Mouse (Mus musculus): ENCODE data around the gene Ppa1.
"Not testable (repeated sequence)": the region's sequence is repeated elsewhere in the genome, so short reads cannot be mapped to it uniquely, and the experiment has no call there.

Ppa1 gene

DNA sequence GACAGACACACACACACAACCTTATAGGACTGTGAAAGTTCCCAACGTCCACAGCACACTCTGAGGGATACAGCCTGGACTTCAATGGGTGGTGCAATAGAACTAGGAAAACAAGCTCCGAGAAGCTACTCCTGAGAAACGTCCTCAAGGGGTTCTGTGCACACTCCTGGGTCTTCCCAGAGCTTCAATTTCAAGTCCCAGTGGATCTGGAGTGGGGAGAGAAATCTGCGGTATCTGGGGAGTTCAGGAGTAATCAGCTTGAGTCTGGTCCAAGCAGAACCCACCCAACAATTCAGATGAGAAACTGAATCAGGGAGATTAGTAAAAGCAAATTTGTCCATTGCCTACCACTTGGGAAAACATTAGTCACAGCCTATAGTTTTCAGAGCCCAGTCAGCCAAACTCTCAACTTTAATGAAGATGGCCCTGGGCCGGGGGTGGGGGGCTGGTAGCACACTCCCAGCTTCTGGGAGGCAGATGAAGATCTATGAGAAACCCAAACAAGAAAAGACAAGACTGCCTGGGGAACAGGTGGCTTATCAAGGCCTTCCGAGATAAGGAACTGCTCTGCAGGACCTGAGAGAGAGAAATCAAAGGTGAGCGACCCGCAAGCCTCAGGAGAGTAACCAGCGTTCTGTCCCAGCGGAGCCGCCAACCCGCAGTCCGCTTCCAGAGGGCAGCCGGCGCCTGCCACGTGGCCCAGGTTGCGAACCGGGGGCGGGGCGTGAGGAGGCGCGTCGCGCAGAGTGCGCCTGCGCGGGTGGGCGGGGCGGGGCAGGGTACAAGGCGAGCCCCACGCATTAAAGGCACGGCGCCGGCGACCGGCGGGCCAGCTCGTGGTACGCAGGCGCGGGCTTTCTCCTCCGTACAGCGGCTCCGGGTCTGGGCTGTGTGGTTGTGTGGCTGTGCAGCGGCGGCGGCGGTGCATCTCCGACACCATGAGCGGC lies at the start of gene Ppa1:
TSS of gene Ppa1 (plus strand) at position 763 of the 947 bp plus-strand sequence.
- peak; percentile 91 for DNase-seq (ENCODE audit: low spot score)

DNA sequence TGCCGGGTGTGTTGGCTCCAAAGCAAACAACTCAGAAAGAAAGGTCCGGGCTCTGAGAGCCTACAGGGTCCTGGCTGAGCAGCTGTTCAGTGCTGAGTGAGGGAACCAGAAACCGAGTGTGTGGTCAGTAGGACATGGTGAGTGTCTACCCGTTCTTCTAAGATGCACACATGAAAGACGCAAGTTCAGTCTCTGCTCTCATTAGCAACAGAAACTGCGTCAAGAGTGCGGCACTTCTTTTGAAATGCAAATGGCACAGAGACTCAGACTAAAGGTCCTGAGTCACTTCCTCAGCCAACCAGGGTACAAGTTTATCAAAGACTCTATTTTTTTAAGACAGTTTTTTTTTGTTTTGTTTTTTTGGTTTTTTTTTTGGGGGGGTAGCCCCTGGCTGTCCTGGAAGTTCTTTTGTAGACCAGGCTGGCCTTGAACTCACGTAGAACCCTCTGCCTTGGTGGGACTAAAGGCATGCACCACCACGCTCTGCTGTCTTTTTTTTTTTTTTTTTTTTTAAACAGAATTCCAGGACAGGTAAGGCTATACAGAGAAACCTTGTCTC lies 48.7 kb upstream of the Ppa1 start:
- DNase-seq (ENCODE audit: low spot score), result no peak

DNA sequence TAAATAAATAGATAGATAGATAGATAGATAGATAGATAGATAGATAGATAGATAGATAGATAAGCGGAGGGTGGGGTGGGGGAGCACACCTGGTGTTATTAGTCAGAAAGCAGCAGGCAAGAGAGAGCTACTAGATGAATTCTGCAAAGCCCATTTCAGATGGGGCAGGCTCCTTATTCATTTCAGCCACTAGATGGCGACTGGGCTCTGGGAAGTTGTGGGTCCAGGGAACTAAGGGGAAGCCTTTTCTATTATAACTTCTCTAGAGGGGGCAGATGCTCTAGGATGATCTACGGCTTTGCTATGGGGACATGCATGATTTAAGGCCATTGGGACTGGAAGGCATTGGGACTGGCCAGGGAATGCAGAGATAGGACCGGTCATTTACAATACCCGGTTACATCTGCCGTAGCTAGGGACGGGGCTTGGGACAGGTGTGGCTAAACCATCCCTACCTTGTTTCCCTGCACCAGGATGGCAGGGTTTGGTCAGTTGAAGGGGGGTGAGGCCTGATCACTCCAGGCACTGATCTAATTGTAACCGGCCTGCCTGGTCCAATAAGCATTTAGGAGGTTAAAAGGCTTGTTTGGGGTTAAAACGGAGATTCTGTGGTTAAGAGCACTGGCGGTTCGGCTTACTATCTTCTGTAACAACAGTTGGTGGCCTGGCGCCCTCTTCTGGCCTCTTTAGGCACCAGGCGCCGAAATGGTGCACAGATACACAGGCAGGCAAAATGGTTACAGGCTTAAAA lies 45.9 kb upstream of the Ppa1 start:
- DNase-seq (ENCODE audit: low spot score), result peak; percentile 48

DNA sequence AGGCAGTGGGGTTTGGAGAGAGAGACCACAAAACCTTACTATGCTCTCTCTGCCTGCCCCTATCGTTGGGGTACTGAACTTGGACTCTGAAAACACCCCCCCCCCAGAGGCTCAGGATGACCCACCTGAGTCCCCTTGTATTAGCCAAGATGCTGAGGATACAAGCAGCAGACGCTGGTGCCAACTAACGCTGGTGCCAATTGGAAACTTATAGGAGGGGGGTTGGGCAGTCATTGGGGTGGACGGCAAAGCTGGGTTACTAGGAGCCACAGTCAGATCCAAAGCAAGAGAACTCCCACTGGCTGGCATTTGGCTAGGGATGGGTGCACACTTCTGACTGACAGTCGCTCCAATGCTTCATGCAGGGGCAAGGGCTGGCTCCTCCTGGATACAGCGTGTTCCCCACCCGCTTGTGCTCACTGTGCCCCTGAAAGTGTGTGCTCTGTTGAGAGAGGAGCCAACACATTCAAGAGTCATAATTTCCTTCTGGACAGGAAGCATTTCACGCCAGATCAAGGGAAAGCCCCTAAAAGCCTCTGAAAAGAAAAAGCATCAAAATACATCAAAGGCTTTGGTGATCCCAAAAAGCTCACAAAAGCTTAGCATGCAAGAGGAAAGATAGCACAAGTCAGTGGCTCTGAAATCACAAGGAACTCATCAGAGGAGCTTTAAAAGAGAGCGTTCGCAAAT lies 43.8 kb upstream of the Ppa1 start:
- no peak for DNase-seq (ENCODE audit: low spot score)

DNA sequence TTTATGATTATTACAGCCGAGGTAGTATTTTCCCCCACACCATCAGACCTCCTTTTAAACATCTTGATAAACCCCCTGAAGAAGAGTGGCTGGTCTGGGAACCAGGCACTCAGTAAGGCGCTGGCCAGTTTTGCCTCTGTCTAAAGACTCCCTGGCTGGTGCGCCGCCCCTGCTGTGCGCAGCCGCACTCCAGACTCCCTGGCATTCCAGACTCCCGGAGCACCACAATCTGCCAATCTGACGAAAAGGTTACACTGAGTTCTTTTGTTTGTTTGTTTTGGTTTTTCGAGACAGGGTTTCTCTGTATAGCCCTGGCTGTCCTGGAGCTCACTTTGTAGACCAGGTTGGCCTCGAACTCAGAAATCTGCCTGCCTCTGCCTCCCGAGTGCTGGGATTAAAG lies 43.0 kb upstream of the Ppa1 start:
- DNase-seq (ENCODE audit: low spot score), result not testable (repeated sequence)

DNA sequence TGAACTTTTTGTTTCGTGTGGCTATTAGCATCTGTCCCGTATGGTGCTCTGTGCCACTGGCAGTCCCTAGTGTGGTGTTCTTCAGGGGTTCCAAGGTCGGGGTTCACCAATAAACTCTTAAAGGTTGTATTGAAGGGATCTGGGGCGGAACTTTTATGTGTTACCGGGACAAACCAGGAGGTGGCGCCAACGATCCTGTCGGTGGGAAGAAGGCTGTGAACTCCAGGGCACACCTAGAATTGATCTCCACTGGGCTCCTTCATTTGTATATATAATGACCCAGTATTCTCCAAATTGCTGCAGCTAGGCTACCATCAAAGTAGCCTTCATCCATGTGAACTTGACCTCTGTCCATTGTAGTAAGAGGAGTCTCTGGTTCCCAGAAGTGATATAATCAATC lies 42.5 kb upstream of the Ppa1 start:
- DNase-seq (ENCODE audit: low spot score), result peak; percentile 76

DNA sequence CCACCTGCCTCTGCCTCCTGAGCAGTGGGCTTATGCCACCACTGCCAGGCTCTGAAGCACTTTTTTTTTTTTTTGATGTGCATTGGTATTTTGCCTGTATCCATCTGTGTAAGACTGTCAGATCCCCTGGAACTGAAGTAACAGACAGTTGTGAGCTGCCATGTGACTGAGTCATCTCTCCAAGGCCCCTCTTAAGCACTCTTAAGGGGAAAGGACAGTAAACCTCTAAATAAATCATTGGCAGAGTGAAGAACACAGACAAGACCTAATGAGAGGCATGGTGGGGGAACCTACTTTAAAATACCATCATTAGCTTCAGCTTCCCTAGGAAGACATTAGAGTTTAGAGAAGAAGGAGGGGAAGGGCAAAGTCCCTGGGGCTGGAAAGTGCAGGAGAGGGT lies 40.1 kb upstream of the Ppa1 start:
- DNase-seq (ENCODE audit: low spot score), result no peak

DNA sequence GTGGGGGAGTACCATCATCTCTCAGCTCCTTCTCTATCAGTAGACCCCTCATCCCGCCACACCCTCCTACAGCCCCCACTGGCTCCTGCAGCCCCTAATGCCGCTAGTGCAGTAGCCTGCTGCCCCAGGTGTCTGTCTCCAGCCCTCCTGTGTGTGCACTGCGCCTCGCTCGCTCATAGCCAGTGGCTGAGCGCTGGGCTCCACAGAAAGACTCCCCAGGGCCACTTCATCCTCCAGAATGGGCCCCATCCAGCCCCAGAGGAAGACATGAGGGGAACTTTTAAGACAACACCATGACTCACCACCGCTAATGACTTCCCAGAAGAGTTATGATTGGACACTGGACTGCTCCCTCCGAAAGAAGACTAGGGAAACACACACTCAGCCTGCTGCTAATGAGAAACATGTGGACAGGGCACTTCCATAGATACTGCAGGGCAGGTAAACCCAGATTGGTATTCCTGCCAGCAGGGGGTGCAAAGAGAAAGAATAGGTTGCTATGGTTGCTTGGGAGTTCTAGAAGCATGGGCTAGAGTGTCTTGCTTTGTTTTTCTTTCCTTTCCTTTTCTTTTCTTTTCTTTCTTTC lies 37.6 kb upstream of the Ppa1 start:
- peak; percentile 41 for DNase-seq (ENCODE audit: low spot score)

DNA sequence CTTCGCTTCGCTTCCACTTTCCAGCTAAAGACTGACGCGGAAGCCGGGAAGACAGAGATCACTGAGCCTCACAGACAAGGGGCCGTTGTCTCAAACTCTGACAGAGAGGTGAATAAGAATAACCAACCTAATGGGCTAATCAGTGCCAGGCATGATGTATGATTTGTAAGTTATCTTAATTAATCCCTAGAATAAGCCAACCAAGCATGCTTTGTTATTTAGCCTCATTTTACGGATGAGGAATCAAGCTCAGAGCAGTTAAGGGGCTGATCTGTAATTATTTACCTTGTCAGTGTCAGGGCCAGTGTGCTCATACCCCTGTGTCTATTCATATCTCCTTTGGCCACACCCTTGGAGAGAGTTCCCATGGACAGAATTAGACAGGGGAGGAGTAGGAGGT lies 34.0 kb upstream of the Ppa1 start:
- no peak for DNase-seq (ENCODE audit: low spot score)

DNA sequence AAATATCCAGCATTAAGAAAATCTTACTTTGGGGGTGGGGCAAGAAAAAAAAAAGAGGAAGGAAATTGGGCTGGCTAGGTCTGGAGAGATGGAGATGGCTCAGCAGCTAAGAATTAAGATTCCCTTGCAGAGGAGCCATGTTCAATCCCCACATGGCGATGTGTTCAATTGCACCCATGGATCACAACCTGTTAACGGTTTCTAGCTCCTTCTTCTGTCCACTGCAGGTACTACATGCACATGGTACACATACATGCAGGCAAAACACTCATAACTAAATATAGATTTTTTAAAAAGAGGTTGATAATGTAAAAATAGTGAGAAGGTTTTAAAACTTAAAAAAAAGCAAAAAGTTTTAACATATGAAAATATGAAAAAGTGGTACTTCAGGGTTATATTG lies 29.8 kb upstream of the Ppa1 start:
- no peak for DNase-seq (ENCODE audit: low spot score)

DNA sequence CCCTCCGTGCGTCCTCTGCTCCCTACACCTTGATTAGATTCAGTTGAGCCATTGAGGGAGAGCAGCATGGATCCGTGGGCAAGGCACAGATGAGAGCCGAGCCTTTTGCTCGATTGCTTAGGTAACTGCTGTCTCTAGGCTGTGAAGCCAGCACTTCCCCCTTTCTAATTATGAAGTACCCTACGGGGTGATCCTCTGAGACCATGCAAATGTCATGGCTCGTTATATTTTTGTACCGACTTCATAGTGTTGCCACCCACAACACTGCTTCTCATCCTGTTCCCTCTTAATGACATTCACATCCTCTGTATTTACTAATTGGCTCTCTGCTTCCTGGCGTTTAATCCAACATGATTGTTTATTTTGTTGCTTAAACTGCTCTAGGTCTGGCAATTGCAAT lies 26.7 kb upstream of the Ppa1 start:
- DNase-seq (ENCODE audit: low spot score), result no peak

DNA sequence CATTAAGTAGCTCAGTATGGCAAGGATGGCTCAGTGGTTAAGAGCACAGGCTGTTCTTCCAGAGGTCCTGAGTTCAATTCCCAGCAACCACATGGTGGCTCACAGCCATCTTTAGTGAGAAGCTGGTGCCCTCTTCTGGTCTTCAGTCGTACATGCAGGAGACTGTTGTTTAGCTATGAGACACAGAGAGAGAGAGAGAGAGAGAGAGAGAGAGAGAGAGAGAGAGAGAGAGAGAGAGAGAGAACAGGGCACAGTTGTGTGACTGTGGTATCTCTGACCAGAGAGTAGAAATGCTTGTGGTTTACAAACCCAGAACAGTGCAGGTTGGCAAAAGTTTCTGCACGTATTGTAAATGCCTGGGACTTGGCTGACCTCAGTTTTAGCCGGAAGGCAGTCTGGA lies 24.5 kb upstream of the Ppa1 start:
- not testable (repeated sequence) for DNase-seq (ENCODE audit: low spot score)

DNA sequence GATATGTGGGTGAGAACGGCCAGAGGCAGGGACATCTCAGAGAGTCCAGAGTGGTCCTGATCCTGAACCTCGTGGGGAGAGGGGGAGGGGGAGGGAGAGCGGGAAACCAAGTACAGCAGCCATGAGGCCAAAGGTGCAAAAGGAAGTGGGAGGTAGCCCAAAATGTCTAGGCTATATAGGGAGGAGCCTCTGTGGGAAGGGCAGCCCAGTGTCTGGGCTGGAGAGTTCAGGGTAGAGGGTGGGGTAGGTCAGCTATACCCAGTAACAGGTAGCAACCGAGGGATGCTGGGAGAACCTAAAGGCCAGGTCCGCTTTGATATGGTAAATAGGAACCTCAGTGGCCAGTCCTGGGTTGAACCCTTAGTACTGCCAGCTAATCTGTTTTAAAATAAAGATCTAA lies 23.6 kb upstream of the Ppa1 start:
- no peak for DNase-seq (ENCODE audit: low spot score)

DNA sequence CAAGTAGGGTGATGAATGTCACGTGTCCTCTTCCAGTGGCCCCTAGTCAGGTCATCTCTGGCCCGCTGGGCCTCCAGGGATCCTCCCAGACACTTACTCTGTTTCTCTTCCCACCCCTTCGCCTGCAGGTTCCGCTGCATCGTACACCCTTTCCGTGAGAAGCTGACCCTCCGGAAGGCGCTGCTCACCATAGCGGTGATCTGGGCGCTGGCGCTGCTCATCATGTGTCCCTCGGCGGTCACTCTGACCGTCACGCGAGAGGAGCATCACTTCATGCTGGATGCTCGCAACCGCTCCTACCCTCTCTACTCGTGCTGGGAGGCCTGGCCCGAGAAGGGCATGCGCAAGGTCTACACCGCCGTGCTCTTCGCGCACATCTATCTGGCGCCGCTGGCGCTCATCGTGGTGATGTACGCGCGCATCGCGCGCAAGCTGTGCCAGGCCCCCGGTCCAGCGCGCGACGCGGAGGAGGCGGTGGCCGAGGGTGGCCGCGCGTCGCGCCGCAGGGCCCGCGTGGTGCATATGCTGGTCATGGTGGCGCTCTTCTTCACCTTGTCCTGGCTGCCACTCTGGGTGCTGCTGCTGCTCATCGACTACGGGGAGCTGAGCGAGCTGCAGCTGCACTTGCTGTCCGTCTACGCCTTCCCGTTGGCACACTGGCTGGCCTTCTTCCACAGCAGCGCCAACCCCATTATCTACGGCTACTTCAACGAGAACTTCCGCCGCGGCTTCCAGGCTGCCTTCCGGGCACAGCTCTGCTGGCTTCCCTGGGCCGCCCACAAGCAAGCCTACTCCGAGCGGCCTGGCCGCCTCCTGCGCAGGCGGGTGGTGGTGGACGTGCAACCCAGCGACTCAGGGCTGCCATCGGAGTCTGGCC lies 22.7 kb upstream of the Ppa1 start:
- peak; percentile 46 for DNase-seq (ENCODE audit: low spot score)

DNA sequence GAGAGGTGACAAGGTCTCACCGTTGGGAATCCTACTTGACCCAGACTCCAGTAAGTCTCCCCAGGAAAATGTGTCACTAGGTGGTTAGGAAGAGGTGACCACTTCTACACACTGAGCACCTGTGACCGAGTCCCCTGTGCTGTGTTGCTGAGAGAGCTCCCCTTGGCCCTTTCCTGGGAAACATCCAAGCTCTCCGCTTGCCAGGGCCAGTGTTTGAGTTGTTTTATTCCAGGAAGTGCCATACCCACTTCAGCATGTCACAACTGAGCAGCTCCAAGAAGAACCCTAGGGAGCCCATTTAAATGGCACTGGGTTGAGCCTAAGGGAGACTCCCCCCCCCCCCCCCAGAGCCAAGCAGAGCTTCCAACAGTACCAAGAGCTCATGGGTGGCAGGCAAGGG lies 21.8 kb upstream of the Ppa1 start:
- no peak for DNase-seq (ENCODE audit: low spot score)

DNA sequence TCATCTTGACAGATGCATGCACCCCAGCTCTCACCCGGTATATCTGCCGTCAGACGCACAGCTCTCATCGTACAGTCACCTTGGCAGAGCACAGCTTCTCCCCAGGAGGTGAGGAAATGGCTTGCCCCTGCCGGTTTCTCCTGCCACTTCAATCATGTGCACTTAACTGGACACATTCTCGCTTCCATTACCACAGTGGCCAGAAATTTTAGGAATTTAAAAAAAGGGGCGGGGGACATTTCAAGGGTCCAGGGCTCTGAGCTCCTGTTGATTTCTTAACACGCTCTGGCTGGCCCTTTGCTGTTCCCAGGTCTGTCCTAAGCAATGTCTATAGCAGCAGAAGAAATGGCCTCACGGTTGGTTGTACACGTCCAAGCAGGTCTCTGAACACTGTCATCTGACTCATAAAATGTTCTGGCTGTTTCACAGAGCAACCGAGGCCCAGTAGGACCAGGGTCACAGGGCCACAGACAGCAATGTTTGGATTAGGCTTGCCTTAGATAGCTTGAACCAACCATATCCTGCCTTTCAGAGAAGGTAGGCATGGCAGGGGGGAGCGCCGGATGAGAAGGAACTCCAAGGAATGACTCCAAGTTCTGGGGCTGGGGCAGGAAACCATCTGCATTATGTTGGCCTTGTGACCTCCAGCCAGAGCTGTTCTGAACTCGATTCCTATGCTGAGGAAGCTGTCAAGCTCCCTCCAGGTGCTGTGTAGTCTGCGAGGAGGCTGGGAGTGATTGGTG lies 21.0 kb upstream of the Ppa1 start:
- no peak for DNase-seq (ENCODE audit: low spot score)

DNA sequence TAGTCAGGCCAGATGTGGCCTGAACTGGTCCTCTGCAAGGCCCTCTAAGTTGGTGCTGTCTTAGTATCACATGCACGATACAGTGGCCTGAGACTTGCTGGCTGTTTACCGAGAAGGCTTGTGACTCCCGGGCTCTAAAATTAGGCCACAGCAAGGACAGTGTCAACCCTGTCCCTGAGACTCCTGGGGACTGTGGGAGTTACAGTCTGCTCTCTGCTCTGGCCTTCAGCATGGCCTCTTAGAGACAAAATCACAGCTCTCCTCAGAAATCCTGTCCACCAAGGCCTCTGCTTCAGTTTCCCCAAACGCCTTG lies 20.5 kb upstream of the Ppa1 start:
- DNase-seq (ENCODE audit: low spot score), result no peak

DNA sequence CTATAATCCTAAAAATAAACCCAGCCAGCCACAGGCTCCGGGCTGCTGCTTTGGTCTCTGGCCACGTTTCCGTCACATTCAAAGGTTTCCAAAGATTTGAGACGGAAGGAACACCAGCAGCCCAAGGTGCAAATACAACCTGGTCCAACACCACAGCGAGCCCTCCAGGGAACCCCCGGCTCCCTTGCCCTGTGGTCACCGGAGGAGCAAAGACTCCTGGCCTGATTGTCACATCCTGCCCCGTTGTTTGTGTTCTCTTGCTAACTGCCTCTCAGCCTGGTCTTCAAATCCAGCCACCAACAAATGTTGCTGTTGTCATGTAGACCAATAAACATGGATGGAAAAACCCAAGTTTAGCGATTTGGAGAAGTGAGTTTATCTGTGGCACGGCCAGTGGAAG lies 15.9 kb upstream of the Ppa1 start:
- no peak for DNase-seq (ENCODE audit: low spot score)

DNA sequence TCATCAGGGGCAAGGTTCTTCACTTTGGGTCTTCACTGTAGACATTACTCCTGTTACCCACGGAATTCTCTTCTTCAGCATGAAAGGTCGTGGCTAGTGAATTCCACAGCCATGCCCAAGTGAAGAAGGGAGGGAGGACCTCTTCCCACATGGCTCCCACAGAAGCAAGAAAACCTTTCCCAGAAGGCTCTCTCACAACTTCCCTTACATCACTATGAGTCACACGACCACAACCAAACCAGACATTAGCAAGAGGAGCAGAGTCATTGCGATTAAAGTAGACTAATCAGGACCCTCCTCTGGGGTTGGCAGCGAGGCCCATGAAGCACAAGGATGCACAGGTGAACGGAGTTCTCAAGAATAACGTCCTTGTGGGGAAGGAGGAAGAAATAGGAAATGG lies 11.3 kb upstream of the Ppa1 start:
- DNase-seq (ENCODE audit: low spot score), result no peak

DNA sequence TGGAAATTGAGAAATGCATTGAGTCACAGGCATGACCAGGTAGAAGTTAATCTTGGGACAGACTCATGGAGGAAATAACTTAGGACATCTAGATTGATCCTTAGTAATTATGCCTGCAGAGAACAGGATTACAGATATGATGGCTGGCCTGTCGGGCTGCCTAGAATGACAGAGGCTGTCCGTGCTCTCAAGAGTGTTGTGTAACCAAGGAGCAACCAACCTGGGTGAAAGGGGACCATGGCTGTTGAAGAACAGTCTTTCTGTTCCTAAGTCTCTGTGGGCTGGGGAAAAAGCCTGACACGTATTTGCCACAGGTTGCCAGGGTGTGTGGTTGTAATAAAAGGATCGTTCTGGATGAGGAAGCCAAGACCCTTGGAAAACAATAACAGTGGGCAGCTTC lies 8.0 kb upstream of the Ppa1 start:
- DNase-seq (ENCODE audit: low spot score), result no peak

DNA sequence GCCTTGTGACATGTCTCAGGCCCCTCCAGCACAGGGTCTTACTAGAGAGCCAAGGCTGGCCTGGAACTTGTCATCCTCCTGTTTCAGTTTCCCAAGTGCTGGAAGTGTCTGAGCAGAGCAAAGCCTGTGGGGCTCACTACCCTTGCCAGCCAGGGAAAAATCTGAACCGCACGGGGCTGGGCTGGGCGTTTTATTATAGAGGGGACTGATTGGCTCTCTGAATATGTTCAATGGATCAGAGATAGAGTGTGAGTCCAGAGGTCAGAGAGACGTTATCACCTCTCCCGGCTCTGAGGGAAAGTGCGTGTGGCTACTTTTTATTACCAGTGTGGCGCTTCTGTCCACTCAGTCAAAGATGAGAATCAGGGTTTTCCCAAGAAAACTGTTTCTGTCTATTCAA lies 1.8 kb upstream of the Ppa1 start:
- DNase-seq (ENCODE audit: low spot score), result no peak

Data from MN1 (cell line).